Mouse (Mus musculus): Measurements from ENCODE around the gene Atpaf1. TPM values are rescaled to one million over a fixed set of nuclear protein-coding genes. Genes with fewer than 3 reads are reported as not detected.

Atpaf1 gene
- polyA plus RNA-seq, 1 experiment from 2014 or later: 68.7 TPM

Other genes with a start within 250 kb of the Atpaf1 start
- gene Cyp4a31, start 221.2 kb upstream of the Atpaf1 start, polyA plus RNA-seq (2016; fragmentation: Nextera tagmentation; extraction: Ambion mirVana): not detected in 2 replicates
- gene Cyp4a32, start 183.8 kb upstream of the Atpaf1 start, polyA plus RNA-seq (2016; fragmentation: Nextera tagmentation; extraction: Ambion mirVana): not detected in 2 replicates
- not detected in 2 replicates for gene Cyp4b1, start 137.1 kb upstream of the Atpaf1 start, polyA plus RNA-seq (2016; fragmentation: Nextera tagmentation; extraction: Ambion mirVana)
- gene Efcab14, start 47.1 kb upstream of the Atpaf1 start, polyA plus RNA-seq (2016; fragmentation: Nextera tagmentation; extraction: Ambion mirVana): 31.9 and 35.2 TPM in 2 replicates
- gene Tex38, start 3.8 kb upstream of the Atpaf1 start, polyA plus RNA-seq (2016; fragmentation: Nextera tagmentation; extraction: Ambion mirVana): 0.36 TPM in 1 of 2 replicates, not detected in the other
- 8.4 and 8.8 TPM in 2 replicates for gene Mob3c, start 43.3 kb downstream of the Atpaf1 start, polyA plus RNA-seq (2016; fragmentation: Nextera tagmentation; extraction: Ambion mirVana)
- gene Mknk1, start 54.4 kb downstream of the Atpaf1 start, polyA plus RNA-seq (2016; fragmentation: Nextera tagmentation; extraction: Ambion mirVana): 33.6 and 38.0 TPM in 2 replicates
- gene Kncn, start 99.6 kb downstream of the Atpaf1 start, polyA plus RNA-seq (2016; fragmentation: Nextera tagmentation; extraction: Ambion mirVana): not detected in 2 replicates
- 0.13 and 0.38 TPM in 2 replicates for gene 6430628N08Rik, start 105.9 kb downstream of the Atpaf1 start, polyA plus RNA-seq (2016; fragmentation: Nextera tagmentation; extraction: Ambion mirVana)
- 0.08 and 0.13 TPM in 2 replicates for gene Dmbx1, start 155.1 kb downstream of the Atpaf1 start, polyA plus RNA-seq (2016; fragmentation: Nextera tagmentation; extraction: Ambion mirVana)
- 0.81 and 1.1 TPM in 2 replicates for gene Faah, start 233.1 kb downstream of the Atpaf1 start, polyA plus RNA-seq (2016; fragmentation: Nextera tagmentation; extraction: Ambion mirVana)

Data from limb, embryonic 12.5 days (tissue).